Mouse (Mus musculus): ENCODE measurements around the gene Cnga1.

DNA sequence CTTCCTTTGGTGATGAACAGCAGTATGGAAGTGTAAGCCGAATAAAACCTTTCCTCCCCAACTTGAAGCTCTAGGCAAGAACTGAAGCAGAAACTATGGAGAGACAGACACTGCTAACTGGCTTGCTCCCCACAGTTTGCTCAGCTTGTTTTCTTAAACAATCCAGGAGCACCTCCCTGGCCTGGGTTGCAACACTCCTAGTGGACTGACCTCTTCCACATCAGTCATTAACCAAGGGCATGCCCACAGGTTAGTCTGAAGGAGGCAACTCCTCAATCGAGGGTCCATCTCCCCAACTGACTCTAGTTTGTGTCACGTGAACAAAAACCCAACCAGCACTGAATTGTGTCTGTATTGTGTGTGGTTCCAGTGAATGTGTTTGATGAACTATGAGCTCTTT, 20.8 kb upstream of the Cnga1 start:
- TF ChIP-seq CHD1 (IDR thresholded peaks at IDR 0.05; ENCODE audit: low read depth, low read length) (no peak), TCF12 (IDR thresholded peaks at IDR 0.05; ENCODE audit: low read depth, low read length) (no peak), POLR2A (IDR thresholded peaks at IDR 0.05; ENCODE audit: low read depth, low read length) (no peak), MAFK (IDR thresholded peaks at IDR 0.05; ENCODE audit: insufficient replicate concordance, low read length) (no peak), SIN3A (IDR thresholded peaks at IDR 0.05; ENCODE audit: low read length) (no peak), CTCF (conservative IDR thresholded peaks at IDR 0.05 in 1 of 2, IDR thresholded peaks at IDR 0.05 in 1 of 2; ENCODE audit: low read depth in 2 of 2, low read length in 2 of 2) (no peak), E2F4 (IDR thresholded peaks at IDR 0.05; ENCODE audit: insufficient replicate concordance, low read depth, low read length) (no peak), ZKSCAN1 (IDR thresholded peaks at IDR 0.05; ENCODE audit: borderline replicate concordance, low read depth, low read length) (no peak)
